Mouse (Mus musculus): ENCODE measurements around the gene Dtl. TPM values are rescaled to one million over a fixed set of nuclear protein-coding genes. Genes with fewer than 3 reads are reported as not detected.
"Not testable (repeated sequence)": the region's sequence is repeated elsewhere in the genome, so short reads cannot be mapped to it uniquely, and the experiment has no call there.

Dtl gene
- total RNA-seq, 1 experiment = 43.6 TPM

DNA sequence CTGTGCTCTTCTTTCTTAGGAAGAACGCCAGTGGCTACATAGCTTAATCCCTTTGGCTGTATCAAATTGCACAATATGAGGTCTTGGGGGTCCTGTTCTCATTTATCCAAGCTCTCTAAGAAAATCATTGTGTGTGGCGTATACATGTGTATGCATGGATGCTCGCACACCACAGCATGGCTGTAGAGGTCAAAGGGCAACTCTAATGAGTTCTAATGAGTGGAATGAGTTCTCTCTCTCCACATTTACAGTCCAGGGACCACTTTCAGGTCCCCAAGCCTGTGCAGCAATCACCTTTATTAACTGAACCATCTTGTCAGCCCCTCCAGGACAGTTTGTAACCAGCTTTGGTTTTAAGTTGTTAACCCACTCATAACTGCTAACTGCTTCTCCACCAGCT, 58.3 kb downstream of the Dtl start:
- DNase-seq (ENCODE audit: low read depth, low spot score) = no peak
- Histone ChIP-seq H3K27ac (ENCODE audit: insufficient read depth, low read depth, low read length, poor library complexity, severe bottlenecking) (no peak overlapping the region), H3K9ac (ENCODE audit: insufficient read depth, low read depth, low read length, poor library complexity, severe bottlenecking) (no peak overlapping the region), H3K36me3 (ENCODE audit: control insufficient read depth, insufficient read depth, low read length, poor library complexity, severe bottlenecking) (no peaks in the 10 kb centered on the region), H3K9me3 (ENCODE audit: control insufficient read depth, insufficient read depth, low read depth, low read length) (no peaks in the 10 kb centered on the region), H3K4me1 (ENCODE audit: control insufficient read depth in 2 of 2, insufficient read depth in 2 of 2, low read length in 2 of 2, poor library complexity in 1 of 2) (no peaks in the 10 kb centered on the region), H3K4me3 (ENCODE audit: insufficient read depth in 1 of 2, low read depth in 1 of 2, low read length in 2 of 2, poor library complexity in 1 of 2, severe bottlenecking in 1 of 2) (no peak overlapping the region)
- in situ Hi-C loops (cut with MboI; ENCODE audit: low sequenced_read_pairs in 2 of 2, unreplicated experiment in 2 of 2) = no loop called here
- no peak for TF ChIP-seq HCFC1 (IDR thresholded peaks at IDR 0.05; ENCODE audit: borderline replicate concordance, insufficient read depth, low read length)
- no peak for TF ChIP-seq MAFK (IDR thresholded peaks at IDR 0.05; ENCODE audit: insufficient read depth, low read depth, low read length)
- TF ChIP-seq ZC3H11A (IDR thresholded peaks at IDR 0.05; ENCODE audit: borderline replicate concordance, low read depth, low read length) = no peak
- no peak for TF ChIP-seq CHD2 (IDR thresholded peaks at IDR 0.05; ENCODE audit: low read depth, low read length)
- TF ChIP-seq ZNF384 (IDR thresholded peaks at IDR 0.05; ENCODE audit: low read depth, low read length) = no peak

DNA sequence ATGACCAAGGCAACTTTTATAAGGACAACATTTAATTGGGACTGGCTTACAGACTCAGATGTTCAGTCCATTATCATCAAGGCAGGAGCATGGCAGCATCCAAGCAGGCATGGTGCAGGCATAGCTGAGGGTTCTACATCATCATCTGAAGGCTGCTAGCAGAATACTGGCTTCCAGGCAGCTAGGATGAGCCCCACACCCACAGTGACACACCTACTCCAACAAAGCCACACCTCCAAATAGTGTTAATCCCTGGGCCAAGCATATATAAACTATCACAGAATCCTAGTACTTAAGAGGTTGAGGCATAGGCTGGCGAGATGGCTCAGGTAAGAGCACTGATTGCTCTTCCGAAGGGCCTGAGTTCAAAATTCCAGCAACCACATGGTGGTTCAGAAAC, 59.0 kb downstream of the Dtl start:
- H3K27ac ChIP-seq (ENCODE audit: insufficient read depth, low read depth, low read length, poor library complexity, severe bottlenecking); H3K9ac ChIP-seq (ENCODE audit: insufficient read depth, low read depth, low read length, poor library complexity, severe bottlenecking); H3K9me3 ChIP-seq (ENCODE audit: control insufficient read depth, insufficient read depth, low read depth, low read length); DNase-seq (ENCODE audit: low read depth, low spot score); H3K4me3 ChIP-seq (ENCODE audit: insufficient read depth in 1 of 2, low read depth in 1 of 2, low read length in 2 of 2, poor library complexity in 1 of 2, severe bottlenecking in 1 of 2); H3K36me3 ChIP-seq (ENCODE audit: control insufficient read depth, insufficient read depth, low read length, poor library complexity, severe bottlenecking); in situ Hi-C loops (cut with MboI; ENCODE audit: low sequenced_read_pairs in 2 of 2, unreplicated experiment in 2 of 2); H3K4me1 ChIP-seq (ENCODE audit: control insufficient read depth in 2 of 2, insufficient read depth in 2 of 2, low read length in 2 of 2, poor library complexity in 1 of 2): not testable (repeated sequence)

DNA sequence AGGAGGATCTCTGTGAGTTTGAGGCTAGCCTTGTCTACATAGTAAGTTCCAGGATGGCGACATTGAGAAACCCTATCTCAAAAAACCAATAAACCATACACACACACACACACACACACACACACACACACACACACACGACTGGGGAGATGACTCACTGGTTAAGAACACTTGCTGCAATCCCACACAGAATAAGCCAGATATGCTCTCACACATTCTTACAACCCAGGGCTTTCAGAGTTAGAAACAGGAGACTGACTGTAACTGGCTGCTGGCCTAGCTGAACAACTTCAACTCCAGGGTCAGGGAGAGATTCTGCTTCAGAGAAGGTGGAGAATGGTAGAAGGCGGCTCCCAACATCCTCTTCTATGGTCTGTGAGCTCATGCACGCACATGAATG, 62.1 kb downstream of the Dtl start:
- TF ChIP-seq ZC3H11A (IDR thresholded peaks at IDR 0.05; ENCODE audit: borderline replicate concordance, low read depth, low read length) = no peak
- no peak for TF ChIP-seq HCFC1 (IDR thresholded peaks at IDR 0.05; ENCODE audit: borderline replicate concordance, insufficient read depth, low read length)
- no peak for TF ChIP-seq MAFK (IDR thresholded peaks at IDR 0.05; ENCODE audit: insufficient read depth, low read depth, low read length)
- TF ChIP-seq CHD2 (IDR thresholded peaks at IDR 0.05; ENCODE audit: low read depth, low read length) = no peak
- TF ChIP-seq ZNF384 (IDR thresholded peaks at IDR 0.05; ENCODE audit: low read depth, low read length) = no peak
- Histone ChIP-seq H3K9me3 (ENCODE audit: control insufficient read depth, insufficient read depth, low read depth, low read length) (no peaks in the 10 kb centered on the region), H3K4me1 (ENCODE audit: control insufficient read depth in 2 of 2, insufficient read depth in 2 of 2, low read length in 2 of 2, poor library complexity in 1 of 2) (no peaks in the 10 kb centered on the region), H3K4me3 (ENCODE audit: insufficient read depth in 1 of 2, low read depth in 1 of 2, low read length in 2 of 2, poor library complexity in 1 of 2, severe bottlenecking in 1 of 2) (no peak overlapping the region), H3K9ac (ENCODE audit: insufficient read depth, low read depth, low read length, poor library complexity, severe bottlenecking) (no peak overlapping the region), H3K27ac (ENCODE audit: insufficient read depth, low read depth, low read length, poor library complexity, severe bottlenecking) (no peak overlapping the region), H3K36me3 (ENCODE audit: control insufficient read depth, insufficient read depth, low read length, poor library complexity, severe bottlenecking) (no peaks in the 10 kb centered on the region)
- in situ Hi-C loops (cut with MboI; ENCODE audit: low sequenced_read_pairs in 2 of 2, unreplicated experiment in 2 of 2) = no loop called here
- no peak for DNase-seq (ENCODE audit: low read depth, low spot score)

DNA sequence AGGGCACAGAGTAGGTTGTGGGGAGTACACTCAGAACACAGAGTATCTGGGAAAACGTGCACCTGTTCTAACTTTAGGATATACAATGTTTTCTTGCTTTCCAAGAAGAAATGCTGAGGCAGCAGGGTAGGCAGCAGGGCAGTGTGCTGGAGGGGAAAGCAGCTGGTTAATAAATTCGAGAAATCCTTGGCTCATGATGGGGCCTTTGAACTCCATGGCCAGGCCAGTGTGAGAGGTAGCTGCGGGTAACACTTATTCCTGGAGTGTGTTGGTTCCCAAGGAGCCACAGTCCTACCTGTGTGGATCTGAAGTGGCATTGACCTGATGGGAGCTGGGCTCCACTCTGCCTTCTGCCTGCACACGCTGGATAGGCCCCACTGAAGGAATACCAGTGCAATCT, 63.0 kb downstream of the Dtl start:
- Histone ChIP-seq H3K9ac (ENCODE audit: insufficient read depth, low read depth, low read length, poor library complexity, severe bottlenecking) (no peak overlapping the region), H3K9me3 (ENCODE audit: control insufficient read depth, insufficient read depth, low read depth, low read length) (no peaks in the 10 kb centered on the region), H3K36me3 (ENCODE audit: control insufficient read depth, insufficient read depth, low read length, poor library complexity, severe bottlenecking) (no peaks in the 10 kb centered on the region), H3K27ac (ENCODE audit: insufficient read depth, low read depth, low read length, poor library complexity, severe bottlenecking) (no peak overlapping the region), H3K4me3 (ENCODE audit: insufficient read depth in 1 of 2, low read depth in 1 of 2, low read length in 2 of 2, poor library complexity in 1 of 2, severe bottlenecking in 1 of 2) (no peak overlapping the region), H3K4me1 (ENCODE audit: control insufficient read depth in 2 of 2, insufficient read depth in 2 of 2, low read length in 2 of 2, poor library complexity in 1 of 2) (no peaks in the 10 kb centered on the region)
- in situ Hi-C loops (cut with MboI; ENCODE audit: low sequenced_read_pairs in 2 of 2, unreplicated experiment in 2 of 2) = no loop called here
- no peak for DNase-seq (ENCODE audit: low read depth, low spot score)
- TF ChIP-seq ZC3H11A (IDR thresholded peaks at IDR 0.05; ENCODE audit: borderline replicate concordance, low read depth, low read length) = no peak
- TF ChIP-seq MAFK (IDR thresholded peaks at IDR 0.05; ENCODE audit: insufficient read depth, low read depth, low read length) = no peak
- TF ChIP-seq CHD2 (IDR thresholded peaks at IDR 0.05; ENCODE audit: low read depth, low read length) = no peak
- no peak for TF ChIP-seq ZNF384 (IDR thresholded peaks at IDR 0.05; ENCODE audit: low read depth, low read length)
- no peak for TF ChIP-seq HCFC1 (IDR thresholded peaks at IDR 0.05; ENCODE audit: borderline replicate concordance, insufficient read depth, low read length)

DNA sequence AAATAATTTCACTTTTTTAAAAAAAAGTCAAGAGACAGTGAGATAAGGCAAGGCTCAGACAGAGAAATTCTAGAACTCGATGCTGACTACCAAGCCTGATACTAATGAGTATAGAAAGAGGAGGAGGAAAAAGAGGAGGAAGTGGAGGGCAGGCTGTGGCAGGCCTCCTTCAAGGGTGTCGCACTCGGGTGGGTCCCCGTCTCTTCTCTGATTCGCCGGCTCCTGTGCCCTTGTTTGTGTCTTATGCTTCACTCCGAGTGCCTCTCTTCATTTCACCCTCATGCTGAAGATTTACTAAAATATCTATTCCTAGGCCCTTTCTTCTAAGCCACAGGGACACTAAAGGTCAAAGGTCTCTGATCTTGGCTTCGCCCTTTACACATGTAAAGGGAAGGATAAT, 63.8 kb downstream of the Dtl start:
- in situ Hi-C loops (cut with MboI; ENCODE audit: low sequenced_read_pairs in 2 of 2, unreplicated experiment in 2 of 2) = no loop called here
- TF ChIP-seq MAFK (IDR thresholded peaks at IDR 0.05; ENCODE audit: insufficient read depth, low read depth, low read length) = no peak
- no peaks in the 10 kb centered on the region for H3K9me3 ChIP-seq (ENCODE audit: control insufficient read depth, insufficient read depth, low read depth, low read length)
- H3K9ac ChIP-seq (ENCODE audit: insufficient read depth, low read depth, low read length, poor library complexity, severe bottlenecking) = no peak overlapping the region
- DNase-seq (ENCODE audit: low read depth, low spot score) = no peak
- no peaks in the 10 kb centered on the region for H3K36me3 ChIP-seq (ENCODE audit: control insufficient read depth, insufficient read depth, low read length, poor library complexity, severe bottlenecking)
- no peak overlapping the region for H3K4me3 ChIP-seq (ENCODE audit: insufficient read depth in 1 of 2, low read depth in 1 of 2, low read length in 2 of 2, poor library complexity in 1 of 2, severe bottlenecking in 1 of 2)
- no peaks in the 10 kb centered on the region for H3K4me1 ChIP-seq (ENCODE audit: control insufficient read depth in 2 of 2, insufficient read depth in 2 of 2, low read length in 2 of 2, poor library complexity in 1 of 2)
- no peak overlapping the region for H3K27ac ChIP-seq (ENCODE audit: insufficient read depth, low read depth, low read length, poor library complexity, severe bottlenecking)
